Comparison of ENCODE assay signal across 8 mouse cellular contexts in the genomic region with DNA sequence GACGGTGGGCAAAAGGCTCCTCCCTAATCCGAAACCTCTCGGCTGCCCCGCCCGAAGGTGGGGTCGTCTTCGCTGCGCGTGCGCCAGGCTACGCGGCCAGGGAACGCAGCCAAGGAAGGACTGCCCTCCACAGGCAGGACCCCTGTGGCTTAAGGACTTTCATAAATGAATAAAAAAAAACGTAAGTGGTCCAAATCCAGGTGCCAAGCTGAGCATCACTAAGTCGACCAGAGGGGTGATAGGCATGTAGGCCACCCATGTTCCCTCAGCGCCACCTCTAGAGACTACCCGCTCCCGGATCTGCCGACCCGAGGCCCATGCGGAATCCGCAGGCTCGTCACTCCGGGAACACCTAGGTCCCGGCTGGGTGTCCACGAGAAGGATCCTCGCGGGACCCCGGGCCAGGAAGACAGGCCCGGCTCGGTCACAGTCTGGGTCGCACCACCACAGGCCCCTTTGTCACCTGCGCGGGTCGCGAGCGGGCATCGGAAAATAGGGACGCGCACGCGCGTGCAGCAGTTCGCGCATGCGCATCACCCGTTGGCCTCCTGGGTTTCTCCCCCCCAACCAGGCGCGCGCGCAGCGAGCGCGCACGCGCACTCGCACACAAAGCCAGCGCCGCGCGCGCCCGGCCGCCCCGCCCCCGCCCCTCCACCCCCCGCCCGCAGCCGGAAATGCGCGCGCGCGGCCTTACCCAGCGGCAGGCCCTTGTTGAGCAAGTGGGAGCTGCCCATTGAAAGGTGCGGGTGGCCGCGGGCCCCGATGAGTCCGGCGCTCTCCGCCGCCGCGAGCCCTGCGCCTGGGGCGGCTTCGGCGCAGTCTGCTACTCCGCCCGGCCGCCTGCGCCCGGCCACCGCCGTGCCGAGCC. TPM values are rescaled to one million over a fixed set of nuclear protein-coding genes. Genes with fewer than 3 reads are reported as not detected.
A peak's percentile ranks its signal among the peaks of the same experiment; 100 is the strongest.
DNase-seq lines count a peak whose midpoint lies in the region; ATAC-seq and TF ChIP-seq lines count a peak whose summit lies in the region.

No protein-coding gene starts in this region.

- peak overlapping the region; percentile 85 for H3K27ac ChIP-seq in bone marrow macrophage, adult 2 months (ENCODE audit: insufficient read depth, low read depth, low read length)
- peak overlapping the region; percentile 88 for H3K27ac ChIP-seq in embryonic fibroblast, embryonic 13.5 days (ENCODE audit: insufficient read depth, low read length)
- peak overlapping the region; percentile 98 for H3K27ac ChIP-seq in heart, embryonic 10.5 days
- peak overlapping the region; percentile 98 for H3K27ac ChIP-seq in kidney, embryonic 15.5 days

- peak; percentile 71 for ATAC-seq in kidney, embryonic 15.5 days (replicated peaks; ENCODE audit: low FRiP score)
- ATAC-seq in monocyte, adult 5-6 weeks (replicated peaks; ENCODE audit: insufficient number of reproducible peaks, low FRiP score, low TSS enrichment, poor library complexity, severe bottlenecking): peak; percentile 14; the same call in 1 of the 2 replicates

- peak overlapping the region; percentile 81 for H3K4me3 ChIP-seq in bone marrow macrophage, adult 2 months (ENCODE audit: insufficient read depth, low read length)
- peak overlapping the region; percentile 78 for H3K4me3 ChIP-seq in embryonic fibroblast, embryonic 13.5 days (ENCODE audit: insufficient read depth, low read length)
- H3K4me3 ChIP-seq in heart, embryonic 10.5 days: peak overlapping the region; percentile 91
- peak overlapping the region; percentile 63 for H3K4me3 ChIP-seq in kidney, embryonic 15.5 days (replicated peaks)

- H3K4me1 ChIP-seq in bone marrow macrophage, adult 2 months (ENCODE audit: control insufficient read depth, insufficient read depth, low read length): peaks cover 17% of the 10 kb centered on the region
- H3K4me1 ChIP-seq in embryonic fibroblast, embryonic 13.5 days (ENCODE audit: control insufficient read depth, insufficient read depth, low read length): peaks cover 16% of the 10 kb centered on the region
- H3K4me1 ChIP-seq in heart, embryonic 10.5 days: peaks cover 39% of the 10 kb centered on the region
- peaks cover 31% of the 10 kb centered on the region for H3K4me1 ChIP-seq in kidney, embryonic 15.5 days

- WGBS in heart, embryonic 10.5 days: under 1% methylated on average over 94 of the region's 97 CpGs
- under 1% methylated on average over 96 of the region's 97 CpGs for WGBS in kidney, embryonic 15.5 days

- TF ChIP-seq CTCF in bone marrow macrophage, adult 2 months (IDR thresholded peaks at IDR 0.05; ENCODE audit: low read depth, low read length): peak; percentile 27; the same call in 1 of the 2 replicates
- TF ChIP-seq CTCF in embryonic fibroblast, embryonic 13.5 days (IDR thresholded peaks at IDR 0.05; ENCODE audit: borderline replicate concordance, insufficient read depth, low read length): no peak

- H3K9ac ChIP-seq in kidney, embryonic 15.5 days: peak overlapping the region; percentile 95

- H3K9me3 ChIP-seq in heart, embryonic 10.5 days: no peaks in the 10 kb centered on the region
- H3K9me3 ChIP-seq in kidney, embryonic 15.5 days (replicated peaks): no peaks in the 10 kb centered on the region

- no peaks in the 10 kb centered on the region for H3K27me3 ChIP-seq in heart, embryonic 10.5 days (ENCODE audit: insufficient read depth, poor library complexity, severe bottlenecking)
- no peaks in the 10 kb centered on the region for H3K27me3 ChIP-seq in kidney, embryonic 15.5 days

- TF ChIP-seq POLR2A in bone marrow macrophage, adult 2 months (IDR thresholded peaks at IDR 0.05; ENCODE audit: borderline replicate concordance, low read depth, low read length): no peak
- peak; percentile 65 for TF ChIP-seq POLR2A in embryonic fibroblast, embryonic 13.5 days (IDR thresholded peaks at IDR 0.05; ENCODE audit: low read depth, low read length)

- H3K4me2 ChIP-seq in kidney, embryonic 15.5 days: peak overlapping the region; percentile 82

- peak; percentile 95 for DNase-seq in A20 (ENCODE audit: low read depth, low spot score)
- DNase-seq in heart, embryonic 10.5 days (ENCODE audit: low spot score): peak; percentile 94
- peak; percentile 95 for DNase-seq in liver
- peak; percentile 89 to 96 for DNase-seq in spleen, postnatal 4 days (ENCODE audit: low spot score in 2 of 2)

- H3K36me3 ChIP-seq in heart, embryonic 10.5 days: peaks cover 17% of the 10 kb centered on the region
- peaks cover 23% of the 10 kb centered on the region for H3K36me3 ChIP-seq in kidney, embryonic 15.5 days

RNA-seq across cellular contexts. Expression of gene Ctbp1, which starts 0.5 kb away (rescaled TPM):
- polyA plus RNA-seq in bone marrow macrophage, adult 2 months (2012; ENCODE audit: insufficient read depth, insufficient read length, missing spikeins): 97.8 and 104 TPM in 2 replicates
- 133 and 175 TPM in 2 replicates for polyA plus RNA-seq in embryonic fibroblast, embryonic 13.5 days (2011; ENCODE audit: insufficient read length, low read depth, missing spikeins)
- polyA plus RNA-seq in heart, embryonic 10.5 days (2016; fragmentation: Nextera tagmentation; extraction: Ambion mirVana): 280 and 331 TPM in 2 replicates
- polyA plus RNA-seq in kidney, embryonic 15.5 days (2015; fragmentation: Nextera tagmentation; extraction: Ambion mirVana): 318 and 324 TPM in 2 replicates
- 106 to 143 TPM (median 135 TPM) in 3 replicates for total RNA-seq in monocyte, adult 5-6 weeks (2017)

RNA-seq across cellular contexts. Expression of gene Spon2, which starts 56.1 kb away (rescaled TPM):
- not detected in 2 replicates for polyA plus RNA-seq in bone marrow macrophage, adult 2 months (2012; ENCODE audit: insufficient read depth, insufficient read length, missing spikeins)
- 4.7 and 6.4 TPM in 2 replicates for polyA plus RNA-seq in embryonic fibroblast, embryonic 13.5 days (2011; ENCODE audit: insufficient read length, low read depth, missing spikeins)
- 16.9 and 27.0 TPM in 2 replicates for polyA plus RNA-seq in heart, embryonic 10.5 days (2016; fragmentation: Nextera tagmentation; extraction: Ambion mirVana)
- 6.0 and 13.2 TPM in 2 replicates for polyA plus RNA-seq in kidney, embryonic 15.5 days (2015; fragmentation: Nextera tagmentation; extraction: Ambion mirVana)
- not detected in 3 replicates for total RNA-seq in monocyte, adult 5-6 weeks (2017)

Comparison
In these comparisons a context has a peak if more than half of its experiments do, and no peak if none do; other contexts are left out.
1. Peak in every context shown above with its lines: DNase-seq, ATAC-seq, H3K4me3 ChIP-seq and H3K27ac ChIP-seq.